Mouse (Mus musculus) right cerebral cortex, adult 18-20 months (tissue): ENCODE measurements at regions not wholly inside any gene's neighbourhood (a gene's known extent, or its start where the extent isn't known, plus 50 kb on each side); places are given as distances from the start of the nearest gene placed in this dataset.

Source experiments
- DNase-seq: peaks from one replicate; pipeline ENCODE4 v3.0.0; 2022; ENCODE audit warnings: mixed read lengths

- no peak for DNase-seq
These were observed 1039.5 kb upstream of the Adcyap1 start for GRCm38 (mm10) chr17:92159325-92159724.

GRCm38 (mm10) chr17:92185740-92186139 lies 1013.1 kb upstream of the Adcyap1 start:
- peak; percentile 0 for DNase-seq

- DNase-seq: peak; percentile 10
These were observed 988.1 kb upstream of the Adcyap1 start for GRCm38 (mm10) chr17:92210730-92211129.

- no peak for DNase-seq
These were observed 982.4 kb upstream of the Adcyap1 start for GRCm38 (mm10) chr17:92216464-92216863.
